Mouse (Mus musculus): Measurements from ENCODE around the gene Gm47996. TPM values are rescaled to one million over a fixed set of nuclear protein-coding genes. Genes with fewer than 3 reads are reported as not detected.

Gene Gm47996
- polyA plus RNA-seq (2012; rRNA removed; ENCODE audit: low replicate concordance), result 0.19 TPM in 1 of 2 replicates, not detected in the other

GRCm38 (mm10) chr1:151209824-151210355, at the start of gene Gm47996:
Gm47996 (plus strand) TSS chr1:151210131.

GRCm38 (mm10) chr1:151182266-151182665, 27.7 kb upstream of the Gm47996 start, which contains the start of gene Gm47985:
Gm47985 (plus strand) TSS chr1:151182537.

GRCm38 (mm10) chr1:151192075-151192474, 17.9 kb upstream of the Gm47996 start, which contains the start of gene Gm8947:
Gm8947 (plus strand) TSS chr1:151192376.

GRCm38 (mm10) chr1:151198120-151198519, 11.8 kb upstream of the Gm47996 start, which contains the start of gene Gm47995:
Gm47995 (plus strand) TSS chr1:151198448.

GRCm38 (mm10) chr1:151203818-151204217, 6.1 kb upstream of the Gm47996 start, which contains the start of gene 3110040M04Rik:
3110040M04Rik (plus strand) TSS chr1:151204121.

Other genes with a start within 250 kb of the Gm47996 start
- 0.75 and 0.77 TPM in 2 replicates for gene Hmcn1, start 216.7 kb upstream of the Gm47996 start, polyA plus RNA-seq (2012; rRNA removed; ENCODE audit: low replicate concordance)
- 0.26 TPM in 1 of 2 replicates, not detected in the other for gene Gm47985, start 27.6 kb upstream of the Gm47996 start, polyA plus RNA-seq (2012; rRNA removed; ENCODE audit: low replicate concordance)
- 0.09 TPM in 1 of 2 replicates, not detected in the other for gene Gm8947, start 17.8 kb upstream of the Gm47996 start, polyA plus RNA-seq (2012; rRNA removed; ENCODE audit: low replicate concordance)
- 0.69 TPM in 1 of 2 replicates, not detected in the other for gene Gm47995, start 11.7 kb upstream of the Gm47996 start, polyA plus RNA-seq (2012; rRNA removed; ENCODE audit: low replicate concordance)
- gene 3110040M04Rik, start 6.0 kb upstream of the Gm47996 start, polyA plus RNA-seq (2012; rRNA removed; ENCODE audit: low replicate concordance), result not detected in 2 replicates
- gene Ivns1abp, start 134.3 kb downstream of the Gm47996 start, polyA plus RNA-seq (2012; rRNA removed; ENCODE audit: low replicate concordance), result 16.1 and 37.6 TPM in 2 replicates
- gene Swt1, start 218.3 kb downstream of the Gm47996 start, polyA plus RNA-seq (2012; rRNA removed; ENCODE audit: low replicate concordance), result 0.87 and 2.0 TPM in 2 replicates
- 13.8 and 15.8 TPM in 2 replicates for gene Trmt1l, start 218.4 kb downstream of the Gm47996 start, polyA plus RNA-seq (2012; rRNA removed; ENCODE audit: low replicate concordance)

Data from duodenum, adult 2 months (tissue).